Mouse (Mus musculus) ovary, postnatal 10 days (tissue): ENCODE measurements around the gene Hnrnpab.

Source experiments
- DNase-seq: peaks from one replicate; pipeline ENCODE4 v3.0.0; 2022; ENCODE audit warnings: low spot score

Gene Hnrnpab

DNA sequence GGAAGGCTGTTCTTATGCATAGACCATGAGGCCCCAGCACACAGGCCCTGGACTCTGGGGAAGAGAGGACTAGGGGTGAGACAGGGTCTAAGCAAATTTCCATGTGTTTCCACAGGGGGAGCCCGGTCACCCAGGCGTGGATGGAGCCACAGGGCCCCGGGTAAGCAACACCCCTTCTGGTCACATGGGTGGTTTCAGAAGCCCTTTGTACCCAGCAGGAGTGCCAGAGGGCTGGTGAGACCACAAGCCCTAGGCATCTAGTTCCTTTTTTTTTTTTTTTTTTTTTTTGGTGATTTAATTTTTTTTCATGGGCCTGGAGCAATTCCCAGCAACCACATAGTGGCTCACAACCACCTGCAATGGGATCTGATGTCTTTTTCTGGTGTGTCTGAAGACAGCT lies 41.6 kb downstream of the Hnrnpab start:
- no peak for DNase-seq

DNA sequence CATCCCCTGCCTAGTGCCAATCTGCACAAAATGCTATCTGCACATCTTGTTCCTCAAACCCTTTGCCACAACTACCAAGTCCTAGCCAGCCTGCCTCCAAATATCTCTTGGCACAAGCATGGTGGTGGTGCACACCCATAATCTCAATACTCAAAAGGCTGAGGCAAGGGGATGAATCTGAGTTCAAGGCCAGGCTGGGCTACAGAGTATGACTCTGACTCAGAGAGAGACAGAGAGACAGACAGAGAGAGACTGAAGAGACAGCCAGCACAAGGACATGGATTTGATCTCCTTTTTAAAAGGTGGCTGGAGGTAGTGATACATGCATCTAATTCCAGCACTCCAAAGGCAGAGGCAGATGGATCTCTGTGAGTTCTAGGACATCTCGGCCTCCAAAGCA lies 43.4 kb downstream of the Hnrnpab start:
- DNase-seq, result no peak

DNA sequence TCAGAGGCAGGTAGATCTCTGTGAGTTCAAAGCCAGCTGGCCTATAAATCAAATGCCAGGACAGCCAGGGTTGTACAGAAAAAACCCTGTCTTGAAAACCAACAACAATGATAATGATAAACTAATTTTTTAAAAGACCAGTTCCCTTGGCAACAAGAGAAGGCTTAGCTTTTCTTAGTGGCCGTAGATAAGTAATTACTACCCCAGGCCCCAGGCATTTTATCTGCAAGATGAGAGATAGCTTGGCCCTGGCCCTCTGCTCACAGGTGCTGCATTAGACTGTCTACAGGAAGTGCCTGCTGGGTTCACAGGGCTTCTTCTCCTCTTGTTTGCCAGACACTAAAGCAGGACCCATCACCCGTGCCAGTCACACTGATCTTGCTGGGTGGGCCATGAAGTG lies 51.6 kb downstream of the Hnrnpab start:
- DNase-seq, result no peak

DNA sequence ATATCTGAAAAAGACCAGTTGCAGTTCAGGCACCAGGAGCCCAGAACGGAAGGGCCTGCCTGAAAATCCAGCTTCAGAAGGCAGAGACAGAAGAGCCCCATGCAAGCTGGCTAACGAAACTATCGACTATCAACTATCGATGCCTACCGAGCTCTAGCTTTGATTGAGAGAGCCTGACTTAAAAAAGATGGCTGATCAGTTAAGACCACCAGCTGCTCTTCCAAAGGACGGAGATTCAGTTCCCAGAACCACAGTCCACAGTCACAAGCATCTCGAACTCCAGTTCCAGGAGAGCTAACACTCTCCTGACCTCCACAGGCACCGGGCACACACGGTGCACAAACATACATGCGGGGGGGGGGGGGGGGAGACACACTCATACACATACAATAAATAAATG lies 52.1 kb downstream of the Hnrnpab start:
- no peak for DNase-seq

DNA sequence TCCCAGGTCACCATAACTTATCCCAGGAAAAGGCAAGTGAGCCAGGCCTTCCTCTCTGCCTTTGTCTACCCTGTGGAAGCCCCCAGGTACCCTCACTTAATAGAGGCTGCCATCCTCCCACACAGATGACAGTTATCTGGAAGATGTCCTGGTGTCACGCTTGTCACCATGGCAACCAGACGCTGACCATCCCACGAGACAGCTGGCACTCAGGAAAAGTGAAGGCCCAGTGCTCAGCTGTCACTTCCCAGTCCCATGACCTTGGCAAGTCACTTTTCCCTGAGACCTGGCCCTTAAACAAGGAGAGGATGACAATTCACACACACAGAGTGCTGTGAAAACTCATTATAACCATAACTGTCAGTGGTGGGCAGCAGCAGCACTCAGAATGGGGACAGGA lies 54.6 kb downstream of the Hnrnpab start:
- no peak for DNase-seq

DNA sequence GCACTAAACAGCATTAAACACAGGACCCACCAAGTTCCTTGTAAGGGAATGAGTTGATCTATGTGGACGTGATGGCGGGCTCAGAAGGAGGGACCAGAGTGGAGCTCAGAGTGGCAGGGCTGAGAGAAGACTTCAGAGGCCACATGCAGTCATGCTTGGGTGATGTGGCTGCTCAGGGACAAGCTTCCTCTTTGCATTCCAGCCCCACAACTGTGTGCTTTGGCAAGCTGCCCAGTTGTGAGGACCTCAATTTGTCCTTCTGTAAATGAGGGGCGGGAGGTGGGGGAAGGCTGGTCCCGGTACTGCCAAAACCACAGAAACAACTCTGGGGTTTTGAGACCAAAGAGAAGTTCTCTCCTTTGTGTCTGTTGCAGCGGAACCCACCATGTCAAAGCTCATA lies 55.4 kb downstream of the Hnrnpab start:
- DNase-seq, result no peak
